Mouse (Mus musculus) lung, embryonic 14.5 days (tissue): Measurements from ENCODE around the gene Podxl. TPM values are rescaled to one million over a fixed set of nuclear protein-coding genes. Genes with fewer than 3 reads are reported as not detected.

Source experiments
- ATAC-seq: fragments of 200-750 bp; cut with Nextera tagmentation; 2 replicates; pipeline ENCODE4 v1.8.0; 2017; ENCODE audit warnings: mild to moderate bottlenecking, moderate TSS enrichment, moderate library complexity; ENCODE audit not compliant: insufficient read depth
- DNase-seq: peaks from one replicate; pipeline ENCODE4 v3.0.0-alpha.2; 2015
- H3K27ac ChIP-seq: fragments of 300-500 bp; sonication (generic); 2 replicates; pipeline ENCODE4 v1.5.1; 2014; ENCODE audit warnings: low read depth, mild to moderate bottlenecking, moderate library complexity
- H3K27me3 ChIP-seq: fragments of 300-500 bp; sonication (generic); 2 replicates; pipeline ENCODE4 v1.6.1; 2014; ENCODE audit warnings: low read length, control low read depth; ENCODE audit not compliant: insufficient read depth
- H3K36me3 ChIP-seq: fragments of 300-500 bp; sonication (generic); 2 replicates; pipeline ENCODE4 v1.6.1; 2014; ENCODE audit warnings: control low read depth; ENCODE audit not compliant: insufficient read depth
- H3K4me1 ChIP-seq: fragments of 300-500 bp; sonication (generic); 2 replicates; pipeline ENCODE4 v1.6.1; 2014; ENCODE audit warnings: antibody characterized with exemption, control low read depth; ENCODE audit not compliant: insufficient read depth
- H3K4me2 ChIP-seq: fragments of 300-500 bp; sonication (generic); 2 replicates; pipeline ENCODE4 v1.6.1; 2014; ENCODE audit warnings: mild to moderate bottlenecking
- H3K4me3 ChIP-seq: fragments of 300-500 bp; sonication (generic); 2 replicates; pipeline ENCODE4 v1.5.1; 2014; ENCODE audit warnings: low read depth, low read length
- H3K9ac ChIP-seq: fragments of 300-500 bp; sonication (generic); 2 replicates; pipeline ENCODE4 v1.6.1; 2014
- H3K9me3 ChIP-seq: fragments of 300-500 bp; sonication (generic); 2 replicates; pipeline ENCODE4 v1.6.1; 2016; ENCODE audit warnings: low read depth, low read length, control low read depth
- CTCF ChIP-seq: IDR thresholded peaks from 2 replicates; pipeline ENCODE4 v1.5.1; 2016; ENCODE audit warnings: antibody characterized with exemption, low read depth
- WGBS: fragments of 180-500 bp; shearing (Covaris S2); extraction: QIAGEN DNeasy Blood & Tissue Kit; methylation state at CpG from one replicate; pipeline ENCODE4 v1.1.7; 2014; 5-methylcytosine and 5-hydroxymethylcytosine counted together
- polyA plus RNA-seq: library from polyadenylated mRNA; unstranded; fragments of >200 nt; fragmentation: Nextera tagmentation; extraction: Ambion mirVana; gene quantifications from 2 replicates; pipeline ENCODE4 v1.2.1, GENCODE M21; 2014

The Podxl gene
- polyA plus RNA-seq, 1 experiment from 2014 or later: 28.9 TPM

DNA sequence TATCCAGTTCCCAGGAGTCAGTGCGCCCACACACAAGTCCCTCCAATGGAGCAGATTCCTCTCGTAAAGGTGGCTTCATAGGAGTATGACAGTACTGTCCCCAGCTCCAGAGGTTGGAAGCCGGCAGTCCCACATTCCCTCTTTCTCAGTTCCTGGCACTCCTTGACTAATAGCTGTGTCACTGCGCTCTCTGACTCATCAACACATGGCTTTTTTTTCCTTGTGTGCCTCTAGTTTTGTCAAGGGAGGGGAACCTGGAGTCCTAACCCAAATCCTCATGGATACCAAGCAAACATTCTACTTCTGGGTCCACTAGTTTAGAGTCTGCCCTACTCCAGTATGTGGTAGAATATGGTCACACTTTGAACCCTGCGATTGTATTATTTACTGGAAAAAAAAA is 29.1 kb downstream of the Podxl start:
- no peak for DNase-seq
- TF ChIP-seq CTCF: no peak
- Histone ChIP-seq H3K4me3 (no peak overlapping the region), H3K27ac (no peak overlapping the region), H3K36me3 (no peaks in the 10 kb centered on the region), H3K9ac (no peak overlapping the region), H3K4me1 (no peaks in the 10 kb centered on the region), H3K4me2 (no peak overlapping the region), H3K27me3 (no peaks in the 10 kb centered on the region), H3K9me3 (no peaks in the 10 kb centered on the region)
- no peak for ATAC-seq
- WGBS: 89% methylated on average over 5 of the region's 5 CpGs

- no peaks in the 10 kb centered on the region for H3K4me1 ChIP-seq
- no peak overlapping the region for H3K4me3 ChIP-seq
- TF ChIP-seq CTCF: no peak
- H3K36me3 ChIP-seq: no peaks in the 10 kb centered on the region
- no peaks in the 10 kb centered on the region for H3K9me3 ChIP-seq
- ATAC-seq (no peak), DNase-seq (no peak)
- no peak overlapping the region for H3K27ac ChIP-seq
- H3K4me2 ChIP-seq: no peak overlapping the region
- no peaks in the 10 kb centered on the region for H3K27me3 ChIP-seq
- H3K9ac ChIP-seq: no peak overlapping the region
- 69% methylated on average over 3 of the region's 3 CpGs for WGBS
These were observed 31.9 kb downstream of the Podxl start for GRCm38 (mm10) chr6:31531880-31532279.

DNA sequence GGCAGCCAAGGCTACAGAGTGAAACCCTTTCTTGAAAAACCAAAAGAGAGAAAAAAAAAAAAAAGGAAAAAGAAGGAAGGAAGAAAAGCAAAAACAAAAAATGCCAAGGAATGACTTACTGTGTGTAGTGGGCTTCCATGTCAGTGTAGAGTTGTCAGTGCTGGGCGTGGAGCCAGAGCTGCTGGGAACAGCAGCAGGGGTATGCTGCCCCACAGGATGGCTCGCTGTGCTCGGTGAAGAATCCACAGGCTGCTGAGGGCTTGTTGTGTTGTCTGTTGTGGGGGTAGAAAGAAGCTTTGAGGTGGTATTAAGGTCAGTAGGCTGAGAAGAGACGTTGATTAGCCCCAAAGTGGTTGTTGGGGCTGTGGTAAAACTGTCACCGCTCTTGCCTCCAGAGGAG is 35.4 kb downstream of the Podxl start:
- no peak overlapping the region for H3K4me2 ChIP-seq
- 86% methylated on average over 5 of the region's 5 CpGs for WGBS
- TF ChIP-seq CTCF: no peak
- H3K27me3 ChIP-seq: no peaks in the 10 kb centered on the region
- no peak overlapping the region for H3K4me3 ChIP-seq
- no peak overlapping the region for H3K9ac ChIP-seq
- no peak overlapping the region for H3K27ac ChIP-seq
- peaks cover 26% of the 10 kb centered on the region for H3K36me3 ChIP-seq
- no peaks in the 10 kb centered on the region for H3K9me3 ChIP-seq
- DNase-seq (no peak), ATAC-seq (no peak)
- H3K4me1 ChIP-seq: no peaks in the 10 kb centered on the region

DNA sequence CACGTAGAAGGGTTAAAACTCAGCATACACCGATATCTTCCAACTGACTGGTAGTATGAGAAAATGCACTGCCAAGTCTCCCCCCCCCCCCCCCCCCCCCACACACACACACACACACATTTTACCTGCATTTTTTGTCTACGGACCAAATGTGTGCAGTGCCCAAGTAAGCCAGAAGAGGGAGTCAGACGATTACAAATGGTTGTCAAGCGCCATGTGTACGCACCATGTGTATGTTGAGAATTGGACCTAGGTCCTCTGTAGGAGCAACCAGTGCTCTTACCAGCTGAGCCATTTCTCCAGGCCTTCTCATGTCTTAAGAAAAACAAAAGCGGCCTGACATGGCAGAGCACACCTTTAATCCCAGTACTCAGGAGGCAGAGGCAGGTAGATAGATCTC is 35.9 kb downstream of the Podxl start:
- no peak for ATAC-seq
- H3K36me3 ChIP-seq: peaks cover 30% of the 10 kb centered on the region
- DNase-seq: peak; percentile 76
- no peak overlapping the region for H3K27ac ChIP-seq
- 62% methylated on average over 7 of the region's 7 CpGs for WGBS
- no peaks in the 10 kb centered on the region for H3K4me1 ChIP-seq
- TF ChIP-seq CTCF: peak; percentile 72
- H3K27me3 ChIP-seq: no peaks in the 10 kb centered on the region
- no peak overlapping the region for H3K4me3 ChIP-seq
- no peaks in the 10 kb centered on the region for H3K9me3 ChIP-seq
- H3K9ac ChIP-seq: no peak overlapping the region
- no peak overlapping the region for H3K4me2 ChIP-seq

GRCm38 (mm10) chr6:31526929-31527328 is 36.9 kb downstream of the Podxl start:
- H3K9me3 ChIP-seq: no peaks in the 10 kb centered on the region
- 79% methylated on average over 5 of the region's 5 CpGs for WGBS
- ATAC-seq (no peak), DNase-seq (no peak)
- no peaks in the 10 kb centered on the region for H3K4me1 ChIP-seq
- H3K36me3 ChIP-seq: peaks cover 40% of the 10 kb centered on the region
- H3K4me3 ChIP-seq: no peak overlapping the region
- no peak overlapping the region for H3K27ac ChIP-seq
- no peak overlapping the region for H3K4me2 ChIP-seq
- no peak overlapping the region for H3K9ac ChIP-seq
- no peaks in the 10 kb centered on the region for H3K27me3 ChIP-seq
- TF ChIP-seq CTCF: no peak

- no peaks in the 10 kb centered on the region for H3K9me3 ChIP-seq
- H3K27me3 ChIP-seq: no peaks in the 10 kb centered on the region
- no peak overlapping the region for H3K27ac ChIP-seq
- peak; percentile 90 for DNase-seq
- no peak overlapping the region for H3K4me2 ChIP-seq
- H3K9ac ChIP-seq: no peak overlapping the region
- no peaks in the 10 kb centered on the region for H3K4me1 ChIP-seq
- no peak overlapping the region for H3K4me3 ChIP-seq
- peak; percentile 70; the same call in 1 of the 2 replicates for ATAC-seq
- peak; percentile 94 for TF ChIP-seq CTCF
- peaks cover 40% of the 10 kb centered on the region for H3K36me3 ChIP-seq
- WGBS: 66% methylated on average over 6 of the region's 6 CpGs
These were observed 38.4 kb downstream of the Podxl start for GRCm38 (mm10) chr6:31525231-31525900.

- Histone ChIP-seq H3K9me3 (no peaks in the 10 kb centered on the region), H3K27ac (no peak overlapping the region), H3K4me1 (no peaks in the 10 kb centered on the region), H3K4me2 (no peak overlapping the region), H3K27me3 (no peaks in the 10 kb centered on the region), H3K4me3 (no peak overlapping the region), H3K36me3 (peaks cover 40% of the 10 kb centered on the region), H3K9ac (no peak overlapping the region)
- DNase-seq (no peak), ATAC-seq (no peak)
- 74% methylated on average over 8 of the region's 8 CpGs for WGBS
- no peak for TF ChIP-seq CTCF
These were observed 39.1 kb downstream of the Podxl start for GRCm38 (mm10) chr6:31524647-31525046.
